Mouse (Mus musculus): ENCODE results near the gene Olfr18. TPM values are rescaled to one million over a fixed set of nuclear protein-coding genes. Genes with fewer than 3 reads are reported as not detected.

The Olfr18 gene
- polyA plus RNA-seq, 1 experiment from 2014 or later: not detected

Other genes starting within 250 kb of the Olfr18 start
- gene Olfr868, start 237.5 kb downstream of the Olfr18 start, polyA plus RNA-seq (2015; fragmentation: Nextera tagmentation; extraction: Ambion mirVana): not detected in 2 replicates
- not detected in 2 replicates for gene Olfr869, start 207.1 kb downstream of the Olfr18 start, polyA plus RNA-seq (2015; fragmentation: Nextera tagmentation; extraction: Ambion mirVana)
- gene Olfr870, start 162.0 kb downstream of the Olfr18 start, polyA plus RNA-seq (2015; fragmentation: Nextera tagmentation; extraction: Ambion mirVana): not detected in 2 replicates
- gene Olfr871, start 123.9 kb downstream of the Olfr18 start, polyA plus RNA-seq (2015; fragmentation: Nextera tagmentation; extraction: Ambion mirVana): not detected in 2 replicates
- not detected in 2 replicates for gene Olfr872, start 99.0 kb downstream of the Olfr18 start, polyA plus RNA-seq (2015; fragmentation: Nextera tagmentation; extraction: Ambion mirVana)
- gene Olfr39, start 53.7 kb downstream of the Olfr18 start, polyA plus RNA-seq (2015; fragmentation: Nextera tagmentation; extraction: Ambion mirVana): not detected in 2 replicates
- gene Olfr873, start 37.6 kb downstream of the Olfr18 start, polyA plus RNA-seq (2015; fragmentation: Nextera tagmentation; extraction: Ambion mirVana): not detected in 2 replicates
- gene Zfp560, start 49.1 kb upstream of the Olfr18 start, polyA plus RNA-seq (2015; fragmentation: Nextera tagmentation; extraction: Ambion mirVana): 33.9 and 38.0 TPM in 2 replicates
- gene Zfp26, start 124.1 kb upstream of the Olfr18 start, polyA plus RNA-seq (2015; fragmentation: Nextera tagmentation; extraction: Ambion mirVana): 13.3 and 16.1 TPM in 2 replicates
- 29.0 and 31.3 TPM in 2 replicates for gene Zfp426, start 156.7 kb upstream of the Olfr18 start, polyA plus RNA-seq (2015; fragmentation: Nextera tagmentation; extraction: Ambion mirVana)
- 93.9 and 99.2 TPM in 2 replicates for gene Zfp266, start 185.3 kb upstream of the Olfr18 start, polyA plus RNA-seq (2015; fragmentation: Nextera tagmentation; extraction: Ambion mirVana)
- 45.0 and 45.3 TPM in 2 replicates for gene Zfp846, start 245.2 kb upstream of the Olfr18 start, polyA plus RNA-seq (2015; fragmentation: Nextera tagmentation; extraction: Ambion mirVana)